Mouse (Mus musculus): ENCODE data around the gene Epha4. TPM values are rescaled to one million over a fixed set of nuclear protein-coding genes. Genes with fewer than 3 reads are reported as not detected.

Gene Epha4
- total and polyA plus RNA-seq, 3 experiments, result 3.9 to 26.0 (median 13.0) TPM

GRCm38 (mm10) chr1:77416872-77417271 lies 98.0 kb downstream of the Epha4 start:
- 0 out of 2 replicates have a peak overlapping the region, but pooled peaks have one; percentile 21 for H3K4me2 ChIP-seq (ENCODE audit: insufficient read depth, low read depth, poor library complexity, severe bottlenecking)
- in situ Hi-C loops (cut with MboI; ENCODE audit: low pct_ligation_motif_present, low pct_unique_long_range_greater_than_20kb, low sequenced_read_pairs) (no loop called here), dilution Hi-C loops (cut with MboI; ENCODE audit: extremely low pct_ligation_motif_present, extremely low pct_unique_long_range_greater_than_20kb, low sequenced_read_pairs) (no loop called here)
- peak; percentile 67 for DNase-seq (ENCODE audit: extremely low read depth)
- H3K4me1 ChIP-seq (ENCODE audit: control insufficient read depth in 1 of 2, insufficient read depth in 2 of 2), result peaks cover 0 to 24% of the 10 kb centered on the region in 2 experiments; a peak in 2 of 4 replicates
- no peak overlapping the region for H3K4me3 ChIP-seq (replicated peaks in 1 of 3; ENCODE audit: low read depth in 2 of 3, low read length in 2 of 3, poor library complexity in 1 of 3)
- no peak overlapping the region for H3K27ac ChIP-seq (ENCODE audit: insufficient read depth, low read depth)
- H3K27me3 ChIP-seq (replicated peaks), result no peaks in the 10 kb centered on the region
- H3K9me3 ChIP-seq (replicated peaks; ENCODE audit: low read length), result no peaks in the 10 kb centered on the region
- TF ChIP-seq MEF2A (IDR thresholded peaks at IDR 0.05; ENCODE audit: borderline replicate concordance, low read depth, low read length), result peak; percentile 62; the same call in 1 of the 2 replicates
- TF ChIP-seq MYC (IDR thresholded peaks at IDR 0.05; ENCODE audit: low read depth, low read length), result peak; percentile 23; the same call in 1 of the 2 replicates
- 0 out of 2 replicates have a peak, but pooled peaks have one; percentile 25 for TF ChIP-seq MAX (IDR thresholded peaks at IDR 0.05; ENCODE audit: low read length)
- no peak for TF ChIP-seq UBTF (IDR thresholded peaks at IDR 0.05; ENCODE audit: low read depth, low read length)
- no peak for TF ChIP-seq ETS1 (conservative IDR thresholded peaks at IDR 0.05; ENCODE audit: low read depth, low read length)
- no peak for TF ChIP-seq ZC3H11A (IDR thresholded peaks at IDR 0.05; ENCODE audit: low read depth, low read length)
- TF ChIP-seq ZNF384 (IDR thresholded peaks at IDR 0.05; ENCODE audit: low read depth, low read length), result no peak
- TF ChIP-seq RCOR1 (conservative IDR thresholded peaks at IDR 0.05; ENCODE audit: low read depth, low read length), result no peak
- TF ChIP-seq GABPA (IDR thresholded peaks at IDR 0.05; ENCODE audit: insufficient replicate concordance, low read depth, low read length), result no peak
- no peak for TF ChIP-seq BHLHE40 (IDR thresholded peaks at IDR 0.05; ENCODE audit: low read depth, low read length)
- TF ChIP-seq USF2 (conservative IDR thresholded peaks at IDR 0.05; ENCODE audit: low read depth, low read length), result no peak
- TF ChIP-seq SIN3A (IDR thresholded peaks at IDR 0.05; ENCODE audit: low read length), result no peak
- TF ChIP-seq HCFC1 (IDR thresholded peaks at IDR 0.05; ENCODE audit: low read depth, low read length), result no peak
- no peak for TF ChIP-seq IRF4 (IDR thresholded peaks at IDR 0.05; ENCODE audit: low read depth, low read length)
- TF ChIP-seq USF1 (IDR thresholded peaks at IDR 0.05; ENCODE audit: low read depth, low read length), result peak; percentile 34; the same call in 1 of the 2 replicates
- 0 out of 2 replicates have a peak, but pooled peaks cover 4% of the 10 kb centered on the region for H3K79me2 ChIP-seq (replicated peaks; ENCODE audit: control insufficient read depth, extremely low read depth, insufficient read depth, poor library complexity, severe bottlenecking)
- no peak overlapping the region for H3K9ac ChIP-seq (ENCODE audit: insufficient read depth, low read depth)
- H3K36me3 ChIP-seq (replicated peaks in 1 of 2; ENCODE audit: control insufficient read depth in 1 of 2, insufficient read depth in 1 of 2, low read length in 1 of 2), result peaks cover 2 to 6% of the 10 kb centered on the region in 2 experiments

GRCm38 (mm10) chr1:77412871-77413669 lies 101.8 kb downstream of the Epha4 start:
- Histone ChIP-seq H3K9ac (ENCODE audit: insufficient read depth, low read depth) (no peak overlapping the region), H3K4me3 (replicated peaks in 1 of 3; ENCODE audit: low read depth in 2 of 3, low read length in 2 of 3, poor library complexity in 1 of 3) (no peak overlapping the region), H3K79me2 (replicated peaks; ENCODE audit: control insufficient read depth, extremely low read depth, insufficient read depth, poor library complexity, severe bottlenecking) (0 out of 2 replicates have a peak, but pooled peaks cover 2% of the 10 kb centered on the region), H3K9me3 (replicated peaks; ENCODE audit: low read length) (no peaks in the 10 kb centered on the region), H3K36me3 (replicated peaks in 1 of 2; ENCODE audit: control insufficient read depth in 1 of 2, insufficient read depth in 1 of 2, low read length in 1 of 2) (peaks cover under 1 to 10% of the 10 kb centered on the region in 2 experiments), H3K27me3 (replicated peaks) (no peaks in the 10 kb centered on the region), H3K27ac (ENCODE audit: insufficient read depth, low read depth) (no peak overlapping the region), H3K4me2 (ENCODE audit: insufficient read depth, low read depth, poor library complexity, severe bottlenecking) (no peak overlapping the region), H3K4me1 (ENCODE audit: control insufficient read depth in 1 of 2, insufficient read depth in 2 of 2) (peaks cover 0 to 21% of the 10 kb centered on the region in 2 experiments; a peak in 2 of 4 replicates)
- dilution Hi-C loops (cut with MboI; ENCODE audit: extremely low pct_ligation_motif_present, extremely low pct_unique_long_range_greater_than_20kb, low sequenced_read_pairs) (no loop called here), in situ Hi-C loops (cut with MboI; ENCODE audit: low pct_ligation_motif_present, low pct_unique_long_range_greater_than_20kb, low sequenced_read_pairs) (no loop called here)
- no peak for TF ChIP-seq CHD2 (IDR thresholded peaks at IDR 0.05; ENCODE audit: low read length)
- no peak for TF ChIP-seq MAFK (IDR thresholded peaks at IDR 0.05; ENCODE audit: insufficient replicate concordance, low read length)
- no peak for TF ChIP-seq JUND (conservative IDR thresholded peaks at IDR 0.05; ENCODE audit: low read depth, low read length)
- TF ChIP-seq BHLHE40 (IDR thresholded peaks at IDR 0.05; ENCODE audit: low read depth, low read length), result no peak
- no peak for TF ChIP-seq HCFC1 (IDR thresholded peaks at IDR 0.05; ENCODE audit: low read depth, low read length)
- TF ChIP-seq ZMIZ1 (IDR thresholded peaks at IDR 0.05; ENCODE audit: low read depth, low read length), result no peak
- no peak for TF ChIP-seq ZKSCAN1 (IDR thresholded peaks at IDR 0.05; ENCODE audit: borderline replicate concordance, low read depth, low read length)
- no peak for TF ChIP-seq E2F4 (IDR thresholded peaks at IDR 0.05; ENCODE audit: insufficient replicate concordance, low read depth, low read length)
- no peak for TF ChIP-seq USF1 (IDR thresholded peaks at IDR 0.05; ENCODE audit: low read depth, low read length)
- no peak for TF ChIP-seq SIN3A (IDR thresholded peaks at IDR 0.05; ENCODE audit: low read length)
- TF ChIP-seq RCOR1 (conservative IDR thresholded peaks at IDR 0.05; ENCODE audit: low read depth, low read length), result no peak
- no peak for TF ChIP-seq UBTF (IDR thresholded peaks at IDR 0.05; ENCODE audit: low read depth, low read length)
- TF ChIP-seq MAZ (IDR thresholded peaks at IDR 0.05; ENCODE audit: low read depth, low read length), result no peak
- TF ChIP-seq MXI1 (IDR thresholded peaks at IDR 0.05; ENCODE audit: low read depth, low read length), result no peak
- TF ChIP-seq ZC3H11A (IDR thresholded peaks at IDR 0.05; ENCODE audit: low read depth, low read length), result no peak
- no peak for TF ChIP-seq ZNF384 (IDR thresholded peaks at IDR 0.05; ENCODE audit: low read depth, low read length)
- TF ChIP-seq MAX (IDR thresholded peaks at IDR 0.05; ENCODE audit: low read length), result no peak
- TF ChIP-seq SMC3 (IDR thresholded peaks at IDR 0.05; ENCODE audit: low read depth, low read length), result no peak
- TF ChIP-seq JUN (IDR thresholded peaks at IDR 0.05; ENCODE audit: insufficient read depth, low read depth, low read length), result no peak
- DNase-seq (ENCODE audit: extremely low read depth), result no peak
